Mouse (Mus musculus) embryonic facial prominence, embryonic 12.5 days (tissue): Measurements from ENCODE around the gene Gm4305. TPM values are rescaled to one million over a fixed set of nuclear protein-coding genes. Genes with fewer than 3 reads are reported as not detected.
"Not testable (repeated sequence)": the region's sequence is repeated elsewhere in the genome, so short reads cannot be mapped to it uniquely, and the experiment has no call there.

Source experiments
- ATAC-seq: fragments of 200-750 bp; cut with Nextera tagmentation; 2 replicates; pipeline ENCODE4 v1.8.0; 2017; ENCODE audit not compliant: insufficient number of reproducible peaks, insufficient read depth, low FRiP score, low TSS enrichment
- H3K27ac ChIP-seq: fragments of 300-500 bp; sonication (generic); 2 replicates; pipeline ENCODE4 v1.5.1; 2016; ENCODE audit warnings: mild to moderate bottlenecking
- H3K27me3 ChIP-seq: fragments of 300-500 bp; sonication (generic); 2 replicates; pipeline ENCODE4 v1.6.1; 2016; ENCODE audit warnings: mild to moderate bottlenecking, moderate library complexity
- H3K36me3 ChIP-seq: fragments of 300-500 bp; sonication (generic); 2 replicates; pipeline ENCODE4 v1.6.1; 2016; ENCODE audit warnings: mild to moderate bottlenecking
- H3K4me1 ChIP-seq: fragments of 300-500 bp; sonication (generic); 2 replicates; pipeline ENCODE4 v1.6.1; 2016
- H3K4me2 ChIP-seq: fragments of 300-500 bp; sonication (generic); replicated peaks from 2 replicates; pipeline ENCODE4 v1.6.1; 2016; ENCODE audit warnings: mild to moderate bottlenecking, moderate library complexity
- H3K4me3 ChIP-seq: fragments of 300-500 bp; sonication (generic); 2 replicates; pipeline ENCODE4 v1.5.1; 2016; ENCODE audit warnings: mild to moderate bottlenecking
- H3K9ac ChIP-seq: fragments of 300-500 bp; sonication (generic); 2 replicates; pipeline ENCODE4 v1.6.1; 2016; ENCODE audit warnings: mild to moderate bottlenecking, moderate library complexity
- H3K9me3 ChIP-seq: fragments of 300-500 bp; sonication (generic); 2 replicates; pipeline ENCODE4 v1.6.1; 2016; ENCODE audit warnings: mild to moderate bottlenecking, moderate library complexity
- WGBS: fragments of 180-500 bp; shearing (Covaris S2); methylation state at CpG from one replicate; pipeline ENCODE4 v1.1.7; 2016; 5-methylcytosine and 5-hydroxymethylcytosine counted together
- polyA plus RNA-seq: library from polyadenylated mRNA; unstranded; fragments of >200 nt; fragmentation: Nextera tagmentation; extraction: Ambion mirVana; gene quantifications from 2 replicates; pipeline ENCODE4 v1.2.1, GENCODE M21; 2016

Gm4305 gene
- polyA plus RNA-seq = not detected in 2 replicates

DNA sequence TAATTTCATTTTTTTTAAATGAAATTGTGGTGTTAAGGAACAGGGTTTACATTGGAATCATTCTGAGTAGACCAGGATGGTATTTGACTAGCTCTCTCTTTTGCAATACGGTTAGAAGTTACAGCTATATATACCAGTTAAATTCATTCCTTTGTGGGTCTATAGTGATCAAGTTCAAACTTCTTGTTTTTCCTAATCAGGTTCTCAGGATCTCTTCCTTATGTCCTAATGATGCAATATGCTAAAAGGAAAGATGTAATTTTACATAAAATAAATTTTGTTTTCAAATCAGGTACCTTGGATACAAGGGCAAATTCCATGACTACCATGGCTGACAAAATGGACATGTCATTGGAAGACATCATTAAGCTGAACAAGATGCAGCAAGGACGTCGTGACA is at the start of gene Gm4305:
Gene Gm4305, plus strand, starts transcription at position 301 of the 400 bp plus-strand sequence.
- not testable (repeated sequence) for H3K27ac ChIP-seq, ATAC-seq, H3K36me3 ChIP-seq, H3K4me1 ChIP-seq, H3K9ac ChIP-seq, H3K27me3 ChIP-seq, H3K9me3 ChIP-seq, H3K4me3 ChIP-seq, H3K4me2 ChIP-seq
- no CpG with 5 or more reads among the region's 3 CpGs for WGBS

DNA sequence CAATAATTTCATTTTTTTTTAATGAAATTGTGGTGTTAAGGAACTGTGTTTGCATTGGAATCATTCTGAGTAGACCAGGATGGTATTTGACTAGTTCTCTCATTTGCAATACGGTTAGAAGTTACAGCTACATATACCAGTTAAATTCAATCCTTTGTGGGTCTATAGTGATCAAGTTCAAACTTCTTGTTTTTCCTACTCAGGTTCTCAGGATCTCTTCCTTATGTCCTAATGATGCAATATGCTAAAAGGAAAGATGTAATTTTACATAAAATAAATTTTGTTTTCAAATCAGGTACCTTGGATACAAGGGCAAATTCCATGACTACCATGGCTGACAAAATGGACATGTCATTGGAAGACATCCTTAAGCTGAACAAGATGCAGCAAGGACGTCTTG is 15.5 kb upstream of the Gm4305 start, which contains the start of gene Gm4301:
Gene Gm4301, plus strand, starts transcription at position 301 of the 400 bp plus-strand sequence.
- H3K27ac ChIP-seq, H3K4me2 ChIP-seq, H3K9me3 ChIP-seq, H3K9ac ChIP-seq, H3K4me3 ChIP-seq, ATAC-seq, H3K36me3 ChIP-seq, H3K27me3 ChIP-seq, H3K4me1 ChIP-seq: not testable (repeated sequence)
- WGBS = no CpG with 5 or more reads among the region's 2 CpGs

DNA sequence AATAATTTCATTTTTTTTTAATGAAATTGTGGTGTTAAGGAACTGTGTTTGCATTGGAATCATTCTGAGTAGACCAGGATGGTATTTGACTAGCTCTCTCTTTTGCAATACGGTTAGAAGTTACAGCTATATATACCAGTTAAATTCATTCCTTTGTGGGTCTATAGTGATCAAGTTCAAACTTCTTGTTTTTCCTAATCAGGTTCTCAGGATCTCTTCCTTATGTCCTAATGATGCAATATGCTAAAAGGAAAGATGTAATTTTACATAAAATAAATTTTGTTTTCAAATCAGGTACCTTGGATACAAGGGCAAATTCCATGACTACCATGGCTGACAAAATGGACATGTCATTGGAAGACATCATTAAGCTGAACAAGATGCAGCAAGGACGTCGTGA is 10.4 kb upstream of the Gm4305 start, which contains the start of gene Gm4302:
Gene Gm4302, plus strand, starts transcription at position 301 of the 400 bp plus-strand sequence.
- H3K4me2 ChIP-seq, H3K4me1 ChIP-seq, H3K36me3 ChIP-seq, H3K9ac ChIP-seq, H3K4me3 ChIP-seq, ATAC-seq, H3K27ac ChIP-seq, H3K27me3 ChIP-seq, H3K9me3 ChIP-seq: not testable (repeated sequence)
- WGBS = no CpG with 5 or more reads among the region's 3 CpGs

DNA sequence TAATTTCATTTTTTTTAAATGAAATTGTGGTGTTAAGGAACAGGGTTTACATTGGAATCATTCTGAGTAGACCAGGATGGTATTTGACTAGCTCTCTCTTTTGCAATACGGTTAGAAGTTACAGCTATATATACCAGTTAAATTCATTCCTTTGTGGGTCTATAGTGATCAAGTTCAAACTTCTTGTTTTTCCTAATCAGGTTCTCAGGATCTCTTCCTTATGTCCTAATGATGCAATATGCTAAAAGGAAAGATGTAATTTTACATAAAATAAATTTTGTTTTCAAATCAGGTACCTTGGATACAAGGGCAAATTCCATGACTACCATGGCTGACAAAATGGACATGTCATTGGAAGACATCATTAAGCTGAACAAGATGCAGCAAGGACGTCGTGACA is 5.2 kb upstream of the Gm4305 start, which contains the start of gene Gm4303:
Gene Gm4303, plus strand, starts transcription at position 301 of the 400 bp plus-strand sequence.
- not testable (repeated sequence) for H3K9ac ChIP-seq, H3K4me3 ChIP-seq, ATAC-seq, H3K4me2 ChIP-seq, H3K4me1 ChIP-seq, H3K27me3 ChIP-seq, H3K9me3 ChIP-seq, H3K36me3 ChIP-seq, H3K27ac ChIP-seq
- no CpG with 5 or more reads among the region's 3 CpGs for WGBS

DNA sequence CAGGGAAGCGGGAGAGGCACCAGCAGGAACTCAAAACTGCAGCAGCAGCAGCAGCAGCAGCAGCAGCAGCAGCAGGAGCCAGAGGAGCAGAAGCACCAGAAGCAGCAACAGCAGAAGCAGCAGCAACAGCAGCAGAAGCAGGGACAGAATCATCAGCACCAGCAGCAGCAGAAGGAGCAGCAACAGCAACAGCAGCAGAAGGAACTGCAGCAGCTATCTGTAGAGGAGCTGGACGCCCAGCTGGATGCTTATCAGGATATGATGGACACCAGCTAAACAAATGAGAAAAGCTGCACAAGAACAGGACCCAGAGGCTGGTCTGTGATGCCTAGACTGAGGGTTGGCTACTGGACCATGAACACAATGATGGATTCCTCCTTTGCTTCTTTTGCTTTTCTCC is 5.9 kb downstream of the Gm4305 start:
- H3K9me3 ChIP-seq, H3K36me3 ChIP-seq, H3K27me3 ChIP-seq, H3K9ac ChIP-seq, H3K4me3 ChIP-seq, H3K4me2 ChIP-seq, H3K27ac ChIP-seq, ATAC-seq, H3K4me1 ChIP-seq: not testable (repeated sequence)
- WGBS = 84% methylated on average over 2 of the region's 2 CpGs

DNA sequence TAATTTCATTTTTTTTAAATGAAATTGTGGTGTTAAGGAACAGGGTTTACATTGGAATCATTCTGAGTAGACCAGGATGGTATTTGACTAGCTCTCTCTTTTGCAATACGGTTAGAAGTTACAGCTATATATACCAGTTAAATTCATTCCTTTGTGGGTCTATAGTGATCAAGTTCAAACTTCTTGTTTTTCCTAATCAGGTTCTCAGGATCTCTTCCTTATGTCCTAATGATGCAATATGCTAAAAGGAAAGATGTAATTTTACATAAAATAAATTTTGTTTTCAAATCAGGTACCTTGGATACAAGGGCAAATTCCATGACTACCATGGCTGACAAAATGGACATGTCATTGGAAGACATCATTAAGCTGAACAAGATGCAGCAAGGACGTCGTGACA is 10.1 kb downstream of the Gm4305 start, which contains the start of gene Gm4307:
Gene Gm4307, plus strand, starts transcription at position 301 of the 400 bp plus-strand sequence.
- no CpG with 5 or more reads among the region's 3 CpGs for WGBS
- H3K4me2 ChIP-seq, H3K4me1 ChIP-seq, H3K36me3 ChIP-seq, H3K27me3 ChIP-seq, ATAC-seq, H3K4me3 ChIP-seq, H3K9me3 ChIP-seq, H3K27ac ChIP-seq, H3K9ac ChIP-seq: not testable (repeated sequence)

DNA sequence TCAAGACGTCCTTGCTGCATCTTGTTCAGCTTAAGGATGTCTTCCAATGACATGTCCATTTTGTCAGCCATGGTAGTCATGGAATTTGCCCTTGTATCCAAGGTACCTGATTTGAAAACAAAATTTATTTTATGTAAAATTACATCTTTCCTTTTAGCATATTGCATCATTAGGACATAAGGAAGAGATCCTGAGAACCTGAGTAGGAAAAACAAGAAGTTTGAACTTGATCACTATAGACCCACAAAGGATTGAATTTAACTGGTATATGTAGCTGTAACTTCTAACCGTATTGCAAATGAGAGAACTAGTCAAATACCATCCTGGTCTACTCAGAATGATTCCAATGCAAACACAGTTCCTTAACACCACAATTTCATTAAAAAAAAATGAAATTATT is 31.6 kb downstream of the Gm4305 start, which contains the start of gene Gm4312:
Gene Gm4312, minus strand, starts transcription at position 101 of the 400 bp plus-strand sequence.
- H3K4me3 ChIP-seq, H3K4me1 ChIP-seq, H3K9ac ChIP-seq, H3K9me3 ChIP-seq, H3K36me3 ChIP-seq, H3K27ac ChIP-seq, ATAC-seq, H3K27me3 ChIP-seq, H3K4me2 ChIP-seq: not testable (repeated sequence)
- no CpG with 5 or more reads among the region's 2 CpGs for WGBS

Other genes with a start within 250 kb of the Gm4305 start
- gene Gm4301, start 15.4 kb upstream of the Gm4305 start, polyA plus RNA-seq = not detected in 2 replicates
- not detected in 2 replicates for gene Gm4302, start 10.3 kb upstream of the Gm4305 start, polyA plus RNA-seq
- not detected in 2 replicates for gene Gm4303, start 5.1 kb upstream of the Gm4305 start, polyA plus RNA-seq
- gene Gm4307, start 10.2 kb downstream of the Gm4305 start, polyA plus RNA-seq = not detected in 2 replicates
- not detected in 2 replicates for gene Gm4312, start 31.5 kb downstream of the Gm4305 start, polyA plus RNA-seq
- 24.4 and 25.7 TPM in 2 replicates for gene Tmtc3, start 136.3 kb downstream of the Gm4305 start, polyA plus RNA-seq
- 6.8 and 7.3 TPM in 2 replicates for gene Cep290, start 136.5 kb downstream of the Gm4305 start, polyA plus RNA-seq
- gene 4930430F08Rik, start 239.3 kb downstream of the Gm4305 start, polyA plus RNA-seq = 7.5 and 9.3 TPM in 2 replicates
- gene 1700017N19Rik, start 239.4 kb downstream of the Gm4305 start, polyA plus RNA-seq = not detected in 2 replicates